Mouse (Mus musculus) liver, adult 2 months (tissue): ENCODE measurements around the gene Skap1.

Source experiments
- CTCF ChIP-seq: fragments of 200-500 bp; IDR thresholded peaks from 2 replicates; pipeline ENCODE4 v1.5.1; 2011; ENCODE audit warnings: low read depth, low read length, control low read depth
- POLR2A ChIP-seq: fragments of 200-500 bp; IDR thresholded peaks from 2 replicates; pipeline ENCODE4 v1.6.1; 2011; ENCODE audit warnings: low read length, control low read depth; ENCODE audit not compliant: insufficient read depth; ENCODE audit errors: extremely low read depth

DNA sequence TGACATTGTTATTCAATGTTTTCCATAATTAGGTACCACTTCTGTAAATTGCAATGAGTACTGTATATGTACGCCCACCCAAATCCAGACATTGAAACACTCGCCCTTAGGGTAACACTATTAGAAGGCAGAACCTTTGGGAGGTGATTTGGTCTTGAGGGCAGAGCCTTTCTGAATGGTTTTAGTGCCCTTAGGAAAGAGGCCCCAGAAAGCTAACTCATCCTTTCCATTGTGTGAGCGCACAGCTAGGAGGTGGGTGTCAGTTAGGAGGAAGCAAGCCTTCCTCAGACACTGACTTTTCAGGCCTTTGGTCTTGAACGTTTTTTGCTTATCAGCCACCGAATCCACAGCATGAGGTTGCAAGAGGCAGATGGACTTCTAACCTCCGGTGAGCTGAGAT lies 29.5 kb upstream of the Skap1 start:
- TF ChIP-seq CTCF (no peak), POLR2A (no peak)
